Mouse (Mus musculus) heart, postnatal 0 days (tissue): ENCODE measurements at regions not wholly inside any gene's neighbourhood (a gene's known extent, or its start where the extent isn't known, plus 50 kb on each side); places are given as distances from the start of the nearest gene placed in this dataset.

Source experiments
- ATAC-seq: fragments of 200-750 bp; cut with Nextera tagmentation; 2 replicates; pipeline ENCODE4 v1.8.0; 2017; ENCODE audit warnings: low read depth, moderate number of reproducible peaks, moderate library complexity; ENCODE audit not compliant: insufficient read depth
- DNase-seq: peaks from one replicate; pipeline ENCODE4 v3.0.0-alpha.2; 2016; ENCODE audit warnings: low spot score
- H3K27ac ChIP-seq: fragments of 300-500 bp; sonication (generic); 2 replicates; pipeline ENCODE4 v1.5.1; 2014; ENCODE audit warnings: low read depth, mild to moderate bottlenecking
- H3K27me3 ChIP-seq: fragments of 300-500 bp; sonication (generic); 2 replicates; pipeline ENCODE4 v1.6.1; 2014; ENCODE audit warnings: low read length, mixed read lengths; ENCODE audit not compliant: control insufficient read depth, insufficient read depth
- H3K36me3 ChIP-seq: fragments of 300-500 bp; sonication (generic); replicated peaks from 2 replicates; pipeline ENCODE4 v1.6.1; 2014; ENCODE audit warnings: low read length, mixed read lengths; ENCODE audit not compliant: control insufficient read depth, insufficient read depth
- H3K4me1 ChIP-seq: fragments of 300-500 bp; sonication (generic); 2 replicates; pipeline ENCODE4 v1.6.1; 2014; ENCODE audit warnings: antibody characterized with exemption; ENCODE audit not compliant: control insufficient read depth, insufficient read depth
- H3K4me2 ChIP-seq: fragments of 300-500 bp; sonication (generic); 2 replicates; pipeline ENCODE4 v1.6.1; 2014; ENCODE audit warnings: low read depth, mild to moderate bottlenecking, low read length, moderate library complexity
- H3K4me3 ChIP-seq: fragments of 300-500 bp; sonication (generic); 2 replicates; pipeline ENCODE4 v1.5.1; 2014; ENCODE audit warnings: low read depth, low read length
- H3K9ac ChIP-seq: fragments of 300-500 bp; sonication (generic); replicated peaks from 2 replicates; pipeline ENCODE4 v1.6.1; 2014; ENCODE audit warnings: low read depth, low read length, mixed read lengths
- H3K9me3 ChIP-seq: fragments of 300-500 bp; sonication (generic); replicated peaks from 2 replicates; pipeline ENCODE4 v1.6.1; 2016; ENCODE audit warnings: low read length; ENCODE audit not compliant: control insufficient read depth
- CTCF ChIP-seq: IDR thresholded peaks from 2 replicates; pipeline ENCODE4 v1.5.1; 2016; ENCODE audit warnings: antibody characterized with exemption, control low read depth, low read depth
- EP300 ChIP-seq: IDR thresholded peaks from 2 replicates; pipeline ENCODE4 v1.6.1; 2016; ENCODE audit warnings: antibody characterized with exemption, low read depth
- WGBS: fragments of 180-500 bp; shearing (Covaris S2); extraction: QIAGEN DNeasy Blood & Tissue Kit; methylation state at CpG from one replicate; pipeline ENCODE4 v1.1.7; 2014; 5-methylcytosine and 5-hydroxymethylcytosine counted together

DNA sequence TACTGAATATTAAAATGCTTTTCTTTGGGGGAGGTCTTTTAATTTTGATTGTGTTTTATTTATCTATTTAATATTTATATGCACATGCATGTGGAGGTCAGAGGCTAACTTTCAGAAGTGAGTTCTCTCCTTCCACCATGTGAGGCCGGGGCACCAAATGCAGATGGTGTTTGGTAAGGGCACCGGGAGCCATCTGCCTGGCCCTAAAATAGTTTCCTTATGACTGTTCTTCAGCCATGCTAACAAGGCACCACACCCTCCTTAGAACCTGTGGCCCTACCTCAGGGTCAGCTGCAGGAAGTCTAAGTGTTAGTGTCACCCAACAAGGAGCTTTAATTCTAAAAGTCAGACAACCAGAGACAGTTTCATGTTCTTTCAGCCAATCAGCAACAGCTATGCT lies 58.2 kb upstream of the Acan start:
- no peak overlapping the region for H3K9ac ChIP-seq
- H3K4me1 ChIP-seq, result no peaks in the 10 kb centered on the region
- H3K27me3 ChIP-seq, result 0 out of 2 replicates have a peak, but pooled peaks cover 10% of the 10 kb centered on the region
- H3K9me3 ChIP-seq, result no peaks in the 10 kb centered on the region
- no peak overlapping the region for H3K4me2 ChIP-seq
- no peak for TF ChIP-seq EP300
- ATAC-seq (no peak), DNase-seq (no peak)
- no peaks in the 10 kb centered on the region for H3K36me3 ChIP-seq
- peak overlapping the region; percentile 5; the same call in 1 of the 2 replicates for H3K27ac ChIP-seq
- 75% methylated on average over 2 of the region's 2 CpGs for whole genome bisulfite sequencing
- no peak overlapping the region for H3K4me3 ChIP-seq

- Histone ChIP-seq H3K4me1 (no peaks in the 10 kb centered on the region), H3K4me3 (no peak overlapping the region), H3K27me3 (0 out of 2 replicates have a peak, but pooled peaks cover 4% of the 10 kb centered on the region), H3K9me3 (no peaks in the 10 kb centered on the region), H3K36me3 (no peaks in the 10 kb centered on the region), H3K27ac (no peak overlapping the region), H3K4me2 (no peak overlapping the region), H3K9ac (no peak overlapping the region)
- 31% methylated on average over 4 of the region's 4 CpGs for WGBS
- ATAC-seq (no peak), DNase-seq (no peak)
- TF ChIP-seq EP300 (no peak), CTCF (no peak)
Measured at GRCm38 (mm10) chr7:78995820-78996219, 57.5 kb upstream of the Acan start.
